Mouse (Mus musculus) ES-Bruce4 (cell line): ENCODE data around the gene Tspan17.

ENCODE experiments used
- CTCF ChIP-seq: IDR thresholded peaks from one replicate; pipeline ENCODE4 v1.8.1; 2011; ENCODE audit warnings: low read depth, low read length
- EP300 ChIP-seq: IDR thresholded peaks from 2 replicates; pipeline ENCODE4 v1.6.1; 2011; ENCODE audit warnings: low read depth, low read length; ENCODE audit not compliant: insufficient read depth
- POLR2A ChIP-seq: IDR thresholded peaks from one replicate; pipeline ENCODE4 v1.8.1; 2011; ENCODE audit warnings: low read length; ENCODE audit not compliant: insufficient read depth

DNA sequence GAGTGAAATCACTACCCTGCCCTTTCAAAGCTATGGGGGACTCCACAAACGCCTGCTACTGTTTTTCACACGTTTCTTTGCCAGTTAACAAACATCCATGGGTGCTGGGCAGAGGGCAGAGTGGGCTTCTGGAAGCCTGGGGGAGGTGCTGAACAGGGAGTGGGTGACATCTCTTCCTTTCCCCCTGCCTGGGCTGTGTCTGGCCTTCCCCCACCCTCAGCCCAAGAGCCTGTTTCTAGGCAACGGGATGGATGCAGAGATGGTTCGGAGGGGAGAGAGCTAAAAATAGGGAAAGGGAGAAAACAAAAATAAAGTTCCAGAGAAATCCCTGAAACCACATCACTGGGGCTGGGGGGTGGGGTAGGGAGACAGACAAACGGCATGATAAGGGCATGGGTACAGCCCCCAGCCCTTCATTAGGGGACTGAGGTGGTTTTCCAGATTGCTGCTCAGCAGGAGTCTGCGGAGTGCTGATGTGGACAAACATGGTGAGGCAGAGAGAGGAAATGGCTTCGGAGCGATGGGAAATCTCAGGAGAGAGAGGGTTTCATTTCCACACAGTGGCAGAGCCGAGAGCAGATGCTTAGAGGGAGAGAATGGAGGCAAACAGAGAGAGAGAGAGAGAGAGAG lies 33.9 kb upstream of the Tspan17 start:
- TF ChIP-seq POLR2A (no peak), CTCF (no peak), EP300 (no peak)
